Mouse (Mus musculus) v-Abl transformed pro-B cells (cell line): ENCODE measurements around the gene Srsy.
"Not testable (repeated sequence)": the region's sequence is repeated elsewhere in the genome, so short reads cannot be mapped to it uniquely, and the experiment has no call there.

Experiments used
- in situ Hi-C, 2 experiments: fragments of 400-800 bp; cut with MboI; formaldehyde crosslinking; loops; one replicate each; pipeline ENCODE4 v1.15.1; 2025; ENCODE audit not compliant: unreplicated experiment in 2 of 2

Gene Srsy

DNA sequence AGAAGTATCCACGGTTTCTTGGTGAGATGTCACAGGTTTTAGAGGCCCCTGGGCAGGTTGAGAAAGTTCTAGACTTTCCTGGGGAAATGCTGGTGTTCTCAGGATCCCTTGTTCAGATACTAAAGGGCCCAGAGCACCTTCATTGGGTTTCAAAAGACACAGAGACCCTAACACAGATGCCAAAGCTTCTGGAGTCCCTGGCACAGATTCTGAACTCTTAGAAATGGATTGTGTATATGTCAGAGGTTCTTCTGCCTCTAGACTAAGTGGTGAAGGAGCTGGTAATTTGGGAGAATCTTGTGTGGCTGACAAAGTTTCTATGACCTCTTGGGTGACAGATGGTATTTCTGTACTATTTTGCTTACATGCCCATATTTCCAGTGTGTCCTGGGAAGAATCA lies at the start of gene Srsy:
Srsy (minus strand) TSS at position 101 of the 400 bp plus-strand sequence.
- in situ Hi-C loops = not testable (repeated sequence)
